Mouse (Mus musculus): ENCODE measurements around the gene Timm13.

DNA sequence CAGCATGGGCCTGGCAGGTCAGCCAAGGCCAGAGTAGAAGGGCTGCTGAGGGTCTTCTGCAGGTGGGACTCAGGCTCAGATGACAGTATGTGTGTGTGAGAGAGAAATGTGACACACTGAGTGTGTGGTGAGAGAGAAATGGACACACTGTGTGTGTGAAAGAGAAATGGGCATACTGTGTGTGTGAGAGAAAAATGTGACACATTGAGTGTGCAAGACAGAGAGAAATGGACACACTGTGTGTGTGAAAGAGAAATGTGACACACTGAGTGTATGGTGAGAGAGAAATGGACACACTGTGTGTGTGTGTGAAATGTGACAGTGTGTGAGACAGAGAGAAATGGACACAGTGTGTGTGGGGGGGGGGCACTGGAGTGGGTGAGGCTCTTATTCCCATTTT lies 11.1 kb upstream of the Timm13 start:
- TF ChIP-seq CTCF (IDR thresholded peaks at IDR 0.05; ENCODE audit: borderline replicate concordance, insufficient read depth, low read depth, low read length) (no peak), POLR2A (IDR thresholded peaks at IDR 0.05; ENCODE audit: borderline replicate concordance, insufficient read depth, low read length) (no peak)
